ENCODE assay signal across 20 mouse cellular contexts in the genomic region with DNA sequence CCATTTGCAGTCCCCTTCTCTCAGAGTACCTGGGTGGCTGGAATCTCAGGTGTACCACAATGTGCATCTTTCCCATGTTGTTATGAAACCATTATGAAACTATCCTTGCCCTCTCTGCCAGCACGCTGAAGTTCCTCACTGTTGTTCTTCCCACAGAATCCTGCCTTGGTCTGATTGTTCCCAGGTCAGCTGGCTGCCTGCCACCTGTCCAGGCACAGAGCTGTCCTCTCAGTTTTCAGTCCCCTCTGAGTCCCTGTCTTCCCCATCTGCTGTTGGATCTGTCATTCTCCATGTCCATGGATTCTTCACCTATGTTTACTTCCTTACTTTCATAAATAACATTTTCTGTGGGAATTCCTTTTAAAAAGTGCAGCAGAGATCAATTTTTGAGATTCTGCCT.
DNase-seq lines count a peak whose midpoint lies in the region; ATAC-seq and TF ChIP-seq lines count a peak whose summit lies in the region.
"Had no signal": no experiment of that assay in that cellular context is flagged by ENCODE, and none has a peak within 500 bp of the region (broad histone marks: within the 10 kb centered on the region; RNA-seq: fewer than 3 reads in every experiment).

No protein-coding gene starts in this region.

- 15% methylated on average over 1 of the region's 1 CpGs for WGBS in cerebellum, adult 2 months
- WGBS in midbrain, embryonic 11.5 days = 95% methylated on average over 1 of the region's 1 CpGs
- 81% methylated on average over 1 of the region's 1 CpGs for WGBS in midbrain, embryonic 13.5 days

- no peak overlapping the region for H3K4me3 ChIP-seq in cerebellum, adult 2 months (replicated peaks; ENCODE audit: insufficient read depth, low read depth, low read length)
- no peak overlapping the region for H3K4me3 ChIP-seq in midbrain, embryonic 11.5 days (ENCODE audit: low read depth, low read length)
- H3K4me3 ChIP-seq in midbrain, embryonic 13.5 days (replicated peaks) = no peak overlapping the region
- H3K4me3 ChIP-seq in myocyte = no peak overlapping the region
- H3K4me3 ChIP-seq: embryonic facial prominence, embryonic 13.5 days; embryonic facial prominence, embryonic 15.5 days; erythroblast, embryonic 14.5 days; forebrain, embryonic 10.5 days; forebrain, embryonic 12.5 days had no signal

- no peak for TF ChIP-seq POLR2A in cerebellum, adult 2 months (IDR thresholded peaks at IDR 0.05; ENCODE audit: borderline replicate concordance, insufficient read depth, low read length)
- no peak for TF ChIP-seq POLR2A in myocyte (IDR thresholded peaks at IDR 0.05; ENCODE audit: insufficient read length, low read depth)

- no peaks in the 10 kb centered on the region for H3K36me3 ChIP-seq in midbrain, embryonic 11.5 days (ENCODE audit: control insufficient read depth, insufficient read depth, low read length)
- no peaks in the 10 kb centered on the region for H3K36me3 ChIP-seq in midbrain, embryonic 13.5 days
- no peaks in the 10 kb centered on the region for H3K36me3 ChIP-seq in myocyte (ENCODE audit: control insufficient read depth, insufficient read depth)
- H3K36me3 ChIP-seq: embryonic facial prominence, embryonic 13.5 days; embryonic facial prominence, embryonic 15.5 days; forebrain, embryonic 10.5 days; forebrain, embryonic 12.5 days had no signal

- H3ac ChIP-seq in myocyte (ENCODE audit: control insufficient read depth, insufficient read length) = no peak overlapping the region

- no peak for TF ChIP-seq CTCF in cerebellum, adult 2 months (IDR thresholded peaks at IDR 0.05; ENCODE audit: borderline replicate concordance, insufficient read depth, low read depth, low read length)

- ATAC-seq in midbrain, embryonic 11.5 days (ENCODE audit: low FRiP score) = no peak
- no peak for ATAC-seq in midbrain, embryonic 13.5 days
- ATAC-seq: forebrain, embryonic 14.5 days; forebrain, embryonic 16.5 days; Patski had no signal

- DNase-seq in cerebellum, postnatal 14 days = peak; percentile 48 to 54
- DNase-seq in cerebellum, adult 2 months = no peak
- peak; percentile 8 for DNase-seq in midbrain, embryonic 11.5 days (ENCODE audit: low spot score, missing footprints)
- DNase-seq in T-cell, adult 2 months (ENCODE audit: low spot score) = no peak
- DNase-seq: adrenal gland, adult 2 months; adrenal gland, postnatal 10 days; adrenal gland, postnatal 25 days; cerebellum, adult 11 months; cerebellum, adult 9-10 months; embryo, embryonic 11 days had no signal

- H3K79me2 ChIP-seq in myocyte (ENCODE audit: control insufficient read depth, insufficient read depth) = no peaks in the 10 kb centered on the region

- no peaks in the 10 kb centered on the region for H3K27me3 ChIP-seq in cerebellum, adult 2 months (ENCODE audit: control insufficient read depth, insufficient read depth, low read length)
- no peaks in the 10 kb centered on the region for H3K27me3 ChIP-seq in midbrain, embryonic 11.5 days (ENCODE audit: control insufficient read depth, insufficient read depth, low read length)
- H3K27me3 ChIP-seq in midbrain, embryonic 13.5 days = no peaks in the 10 kb centered on the region
- no peaks in the 10 kb centered on the region for H3K27me3 ChIP-seq in myocyte (ENCODE audit: control insufficient read depth, insufficient read depth, insufficient read length)
- H3K27me3 ChIP-seq: embryonic facial prominence, embryonic 13.5 days; embryonic facial prominence, embryonic 15.5 days; forebrain, embryonic 12.5 days; Patski had no signal

- H3K9ac ChIP-seq in midbrain, embryonic 11.5 days (ENCODE audit: low read length) = no peak overlapping the region
- H3K9ac ChIP-seq in midbrain, embryonic 13.5 days (replicated peaks) = no peak overlapping the region
- H3K9ac ChIP-seq: embryonic facial prominence, embryonic 13.5 days; embryonic facial prominence, embryonic 15.5 days; forebrain, embryonic 12.5 days had no signal

- no peak overlapping the region for H3K4me2 ChIP-seq in midbrain, embryonic 11.5 days
- H3K4me2 ChIP-seq in midbrain, embryonic 13.5 days (replicated peaks) = no peak overlapping the region
- no peak overlapping the region for H3K4me2 ChIP-seq in myocyte (ENCODE audit: low read depth)
- H3K4me2 ChIP-seq: embryonic facial prominence, embryonic 13.5 days; embryonic facial prominence, embryonic 15.5 days; forebrain, embryonic 12.5 days had no signal

- no peaks in the 10 kb centered on the region for H3K4me1 ChIP-seq in cerebellum, adult 2 months (ENCODE audit: control insufficient read depth, insufficient read depth, low read length)
- H3K4me1 ChIP-seq in midbrain, embryonic 11.5 days (ENCODE audit: control insufficient read depth, insufficient read depth, low read length) = no peaks in the 10 kb centered on the region
- H3K4me1 ChIP-seq in midbrain, embryonic 13.5 days (replicated peaks) = no peaks in the 10 kb centered on the region
- H3K4me1 ChIP-seq: embryonic facial prominence, embryonic 13.5 days; embryonic facial prominence, embryonic 15.5 days had no signal

- H3K9me3 ChIP-seq in midbrain, embryonic 11.5 days (ENCODE audit: control insufficient read depth, low read length) = no peaks in the 10 kb centered on the region
- no peaks in the 10 kb centered on the region for H3K9me3 ChIP-seq in midbrain, embryonic 13.5 days
- H3K9me3 ChIP-seq: embryonic facial prominence, embryonic 13.5 days; embryonic facial prominence, embryonic 15.5 days; forebrain, embryonic 10.5 days; forebrain, embryonic 12.5 days had no signal

- H3K27ac ChIP-seq in cerebellum, adult 2 months (ENCODE audit: insufficient read depth, low read length) = no peak overlapping the region
- no peak overlapping the region for H3K27ac ChIP-seq in midbrain, embryonic 11.5 days (ENCODE audit: low read depth, low read length)
- H3K27ac ChIP-seq in midbrain, embryonic 13.5 days = no peak overlapping the region
- H3K27ac ChIP-seq: embryonic facial prominence, embryonic 13.5 days; embryonic facial prominence, embryonic 15.5 days; forebrain, embryonic 10.5 days; forebrain, embryonic 12.5 days had no signal

TF ChIP-seq in myocyte, 11 proteins besides CTCF, POLR2A, EP300 and RAD21:
- TF ChIP-seq MYOD1 (IDR thresholded peaks at IDR 0.05; ENCODE audit: control insufficient read depth in 1 of 3, insufficient read length in 2 of 3, low read depth in 2 of 3) (peak in 2 of 3 experiments; percentile 4 to 33), CEBPB (IDR thresholded peaks at IDR 0.05; ENCODE audit: insufficient read depth, poor library complexity, severe bottlenecking) (no peak), TCF3 (IDR thresholded peaks at IDR 0.05; ENCODE audit: insufficient read length, low read depth) (no peak), MYOG (IDR thresholded peaks at IDR 0.05; ENCODE audit: control insufficient read depth in 1 of 3, insufficient read depth in 1 of 3, insufficient read length in 2 of 3, low read depth in 2 of 3) (peak in 1 of 3 experiments; percentile 8), TCF12 (IDR thresholded peaks at IDR 0.05; ENCODE audit: insufficient read depth, poor library complexity, severe bottlenecking) (no peak)

Comparison
In these comparisons a context has a peak if more than half of its experiments do, and no peak if none do; other contexts are left out.
1. DNase-seq: peak in cerebellum, postnatal 14 days (2 of 2) and midbrain, embryonic 11.5 days (single experiment); none in cerebellum, adult 2 months (0 of 2) and T-cell, adult 2 months (single experiment).